Mouse (Mus musculus): ENCODE data around the gene Ctrl. TPM values are rescaled to one million over a fixed set of nuclear protein-coding genes. Genes with fewer than 3 reads are reported as not detected.

Ctrl gene
- polyA plus RNA-seq (2017; shearing (Covaris generic)): 1 to 10 TPM; 1.7 to 2.0 TPM

GRCm38 (mm10) chr8:105933762-105934161 is at the start of gene Ctrl:
Ctrl (minus strand) TSS chr8:105933862.

GRCm38 (mm10) chr8:105979325-105979724 is 45.7 kb upstream of the Ctrl start, which contains the start of gene Dpep3:
Dpep3 (minus strand) TSS chr8:105979429.

GRCm38 (mm10) chr8:105965905-105966341 is 32.3 kb upstream of the Ctrl start, which contains the start of gene Slc12a4:
Slc12a4 (minus strand) TSS chr8:105966097.

GRCm38 (mm10) chr8:105943321-105943739 is 9.7 kb upstream of the Ctrl start, which contains the start of gene Lcat:
Lcat (minus strand) TSS chr8:105943382.

GRCm38 (mm10) chr8:105938306-105938669 is 4.6 kb upstream of the Ctrl start, which contains the start of gene Psmb10:
Psmb10 (minus strand) TSS chr8:105938444.

GRCm38 (mm10) chr8:105900180-105900940 is 33.3 kb downstream of the Ctrl start, which contains the start of gene Pskh1:
Pskh1 (plus strand) TSS chr8:105900441.

GRCm38 (mm10) chr8:105893339-105893738 is 40.3 kb downstream of the Ctrl start, which contains the start of gene Nrn1l:
Nrn1l (plus strand) TSS chr8:105893567.

Other genes with a start within 250 kb of the Ctrl start
- gene Carmil2, start 247.6 kb downstream of the Ctrl start, polyA plus RNA-seq (2017; shearing (Covaris generic)): 100 to 1,000 TPM in 1 of 2 experiments, 10 to 100 TPM in 1; 90.8 to 130 TPM
- 10 to 100 TPM; 65.1 to 65.6 TPM for gene Acd, start 232.8 kb downstream of the Ctrl start, polyA plus RNA-seq (2017; shearing (Covaris generic))
- gene Pard6a, start 232.7 kb downstream of the Ctrl start, polyA plus RNA-seq (2017; shearing (Covaris generic)): 10 to 100 TPM in 1 of 2 experiments, 1 to 10 TPM in 1; 8.3 to 10.2 TPM
- gene 4933405L10Rik, start 226.2 kb downstream of the Ctrl start, polyA plus RNA-seq (2017; shearing (Covaris generic)): under 1 TPM in 1 of 2 experiments, not detected in 1; 0.26 TPM
- 1 to 10 TPM; 1.8 to 6.9 TPM for gene Enkd1, start 225.7 kb downstream of the Ctrl start, polyA plus RNA-seq (2017; shearing (Covaris generic))
- gene Gfod2, start 175.2 kb downstream of the Ctrl start, polyA plus RNA-seq (2017; shearing (Covaris generic)): 1 to 10 TPM; 2.1 to 4.7 TPM
- 10 to 100 TPM; 23.7 to 27.1 TPM for gene Ranbp10, start 106.5 kb downstream of the Ctrl start, polyA plus RNA-seq (2017; shearing (Covaris generic))
- under 1 TPM in 1 of 2 experiments, not detected in 1; 0.10 TPM for gene Tsnaxip1, start 106.1 kb downstream of the Ctrl start, polyA plus RNA-seq (2017; shearing (Covaris generic))
- 10 to 100 TPM; 12.8 to 21.8 TPM for gene Cenpt, start 80.6 kb downstream of the Ctrl start, polyA plus RNA-seq (2017; shearing (Covaris generic))
- gene Thap11, start 78.7 kb downstream of the Ctrl start, polyA plus RNA-seq (2017; shearing (Covaris generic)): 10 to 100 TPM; 26.6 to 30.2 TPM
- 10 to 100 TPM in 1 of 2 experiments, 1 to 10 TPM in 1; 8.9 to 11.9 TPM for gene Nutf2, start 73.3 kb downstream of the Ctrl start, polyA plus RNA-seq (2017; shearing (Covaris generic))
- gene Edc4, start 53.0 kb downstream of the Ctrl start, polyA plus RNA-seq (2017; shearing (Covaris generic)): 10 to 100 TPM; 49.6 to 60.5 TPM
- gene Nrn1l, start 40.3 kb downstream of the Ctrl start, polyA plus RNA-seq (2017; shearing (Covaris generic)): under 1 TPM; 0.47 to 0.92 TPM
- gene Pskh1, start 33.4 kb downstream of the Ctrl start, polyA plus RNA-seq (2017; shearing (Covaris generic)): 10 to 100 TPM; 18.0 to 22.4 TPM
- 100 to 1,000 TPM; 512 to 532 TPM for gene Psmb10, start 4.6 kb upstream of the Ctrl start, polyA plus RNA-seq (2017; shearing (Covaris generic))
- under 1 TPM in 1 of 2 experiments, not detected in 1; 0.52 TPM for gene Lcat, start 9.5 kb upstream of the Ctrl start, polyA plus RNA-seq (2017; shearing (Covaris generic))
- gene Slc12a4, start 32.2 kb upstream of the Ctrl start, polyA plus RNA-seq (2017; shearing (Covaris generic)): 10 to 100 TPM; 12.8 to 16.4 TPM
- not detected for gene Dpep3, start 45.6 kb upstream of the Ctrl start, polyA plus RNA-seq (2017; shearing (Covaris generic))
- 10 to 100 TPM; 22.9 to 25.6 TPM for gene Dus2, start 57.5 kb upstream of the Ctrl start, polyA plus RNA-seq (2017; shearing (Covaris generic))
- under 1 TPM; 0.16 to 0.33 TPM for gene Dpep2nb, start 72.1 kb upstream of the Ctrl start, polyA plus RNA-seq (2017; shearing (Covaris generic))
- gene Ddx28, start 78.0 kb upstream of the Ctrl start, polyA plus RNA-seq (2017; shearing (Covaris generic)): 10 to 100 TPM; 16.9 to 18.8 TPM
- gene Nfatc3, start 125.0 kb upstream of the Ctrl start, polyA plus RNA-seq (2017; shearing (Covaris generic)): 100 to 1,000 TPM; 130 to 146 TPM
- gene Esrp2, start 203.1 kb upstream of the Ctrl start, polyA plus RNA-seq (2017; shearing (Covaris generic)): 1 to 10 TPM in 1 of 2 experiments, under 1 TPM in 1; 0.47 to 1.6 TPM
- 10 to 100 TPM in 1 of 2 experiments, 1 to 10 TPM in 1; 8.3 to 11.1 TPM for gene Pla2g15, start 216.5 kb upstream of the Ctrl start, polyA plus RNA-seq (2017; shearing (Covaris generic))
- gene Slc7a6, start 235.0 kb upstream of the Ctrl start, polyA plus RNA-seq (2017; shearing (Covaris generic)): 10 to 100 TPM; 24.6 to 40.9 TPM